In the genomic region with DNA sequence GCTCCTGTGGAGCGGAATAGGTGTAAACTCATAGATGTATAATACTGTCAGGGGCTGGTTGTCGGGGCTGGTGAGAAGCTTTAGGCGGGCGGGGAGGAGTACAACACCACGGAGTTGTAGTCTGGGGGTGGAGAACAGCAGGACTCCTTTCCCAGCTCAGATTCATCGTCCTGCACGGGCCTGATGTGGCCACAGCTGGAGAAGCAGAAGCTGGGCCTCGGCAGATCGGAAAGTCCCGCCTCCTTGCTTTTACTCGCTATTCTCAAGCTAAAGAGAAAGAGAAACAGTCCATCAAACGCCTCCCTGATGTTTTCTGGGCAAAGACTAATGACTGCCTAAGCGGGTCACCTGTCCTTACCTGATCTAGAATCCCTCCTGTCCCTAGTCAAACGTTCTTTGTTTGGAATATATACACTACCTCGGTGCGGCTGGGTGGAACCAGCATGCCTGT, we compare ENCODE assay signal across 8 mouse cellular contexts.
DNase-seq lines count a peak whose midpoint lies in the region; ATAC-seq lines count a peak whose summit lies in the region.
"Had no signal": no experiment of that assay in that cellular context is flagged by ENCODE, and none has a peak within 500 bp of the region (broad histone marks: within the 10 kb centered on the region; RNA-seq: fewer than 3 reads in every experiment).

No protein-coding gene starts in this region.

- peak overlapping the region; percentile 8; the same call in 1 of the 2 replicates for H3K9ac ChIP-seq in forebrain, embryonic 13.5 days
- H3K9ac ChIP-seq in liver, embryonic 15.5 days, result no peak overlapping the region
- H3K9ac ChIP-seq in stomach, embryonic 16.5 days (ENCODE audit: low read length), result no peak overlapping the region; the same call in 1 of the 2 replicates

- H3K9me3 ChIP-seq in forebrain, embryonic 13.5 days (replicated peaks), result no peaks in the 10 kb centered on the region
- no peaks in the 10 kb centered on the region for H3K9me3 ChIP-seq in liver, embryonic 15.5 days (replicated peaks)
- H3K9me3 ChIP-seq in stomach, embryonic 16.5 days (replicated peaks; ENCODE audit: control insufficient read depth, low read length), result no peaks in the 10 kb centered on the region

- no peak for ATAC-seq in forebrain, embryonic 13.5 days
- ATAC-seq in liver, embryonic 15.5 days (ENCODE audit: insufficient read depth), result no peak
- 0 out of 2 replicates have a peak, but pooled peaks have one; percentile 25 for ATAC-seq in stomach, embryonic 16.5 days (ENCODE audit: insufficient read depth, low FRiP score)

- no peak overlapping the region for H3K27ac ChIP-seq in forebrain, embryonic 13.5 days
- H3K27ac ChIP-seq in liver, embryonic 15.5 days (replicated peaks), result no peak overlapping the region
- no peak overlapping the region for H3K27ac ChIP-seq in stomach, embryonic 16.5 days (ENCODE audit: low read length)

- no peaks in the 10 kb centered on the region for H3K36me3 ChIP-seq in forebrain, embryonic 13.5 days (ENCODE audit: poor library complexity, severe bottlenecking)
- H3K36me3 ChIP-seq in liver, embryonic 15.5 days (replicated peaks), result no peaks in the 10 kb centered on the region
- no peaks in the 10 kb centered on the region for H3K36me3 ChIP-seq in stomach, embryonic 16.5 days (ENCODE audit: control insufficient read depth, insufficient read depth, low read length)

- H3K4me2 ChIP-seq in forebrain, embryonic 13.5 days, result peak overlapping the region; percentile 30
- H3K4me2 ChIP-seq in liver, embryonic 15.5 days, result peak overlapping the region; percentile 43
- H3K4me2 ChIP-seq in stomach, embryonic 16.5 days (ENCODE audit: low read depth, low read length), result peak overlapping the region; percentile 50

- no peaks in the 10 kb centered on the region for H3K27me3 ChIP-seq in forebrain, embryonic 13.5 days
- no peaks in the 10 kb centered on the region for H3K27me3 ChIP-seq in liver, embryonic 15.5 days
- H3K27me3 ChIP-seq in stomach, embryonic 16.5 days (ENCODE audit: control insufficient read depth, insufficient read depth, low read length), result no peaks in the 10 kb centered on the region

- no peak overlapping the region for H3K4me3 ChIP-seq in forebrain, embryonic 13.5 days
- H3K4me3 ChIP-seq in liver, embryonic 15.5 days (replicated peaks), result no peak overlapping the region
- H3K4me3 ChIP-seq in stomach, embryonic 16.5 days (replicated peaks; ENCODE audit: low read length), result peak overlapping the region; percentile 15

- H3K4me1 ChIP-seq in forebrain, embryonic 13.5 days, result no peaks in the 10 kb centered on the region
- H3K4me1 ChIP-seq in liver, embryonic 15.5 days (replicated peaks), result peaks cover 4% of the 10 kb centered on the region; the same call in 1 of the 2 replicates
- H3K4me1 ChIP-seq in stomach, embryonic 16.5 days (ENCODE audit: control insufficient read depth, insufficient read depth, low read length), result peaks cover 6% of the 10 kb centered on the region; the same call in 1 of the 2 replicates

- 20% methylated on average over 16 of the region's 16 CpGs for WGBS in forebrain, embryonic 13.5 days
- 31% methylated on average over 16 of the region's 16 CpGs for WGBS in liver, embryonic 15.5 days (ENCODE audit: insufficient replicate concordance)
- WGBS in stomach, embryonic 16.5 days, result 17% methylated on average over 16 of the region's 16 CpGs

- DNase-seq in spleen, postnatal 36 days (ENCODE audit: low spot score in 2 of 2), result peak; percentile 26 to 42
- no peak for DNase-seq in spleen, postnatal 4 days (ENCODE audit: low spot score in 2 of 2)
- DNase-seq in left cerebral cortex, adult 18-20 months (ENCODE audit: low spot score in 2 of 2), result no peak
- DNase-seq in layer of hippocampus, adult 11-12 months (ENCODE audit: low spot score), result no peak
- DNase-seq: cerebellum, adult 9-11 months had no signal

Comparison
In these comparisons a context has a peak if more than half of its experiments do, and no peak if none do; other contexts are left out.
1. DNase-seq: peak in spleen, postnatal 36 days (2 of 2); none in spleen, postnatal 4 days (0 of 2), left cerebral cortex, adult 18-20 months (0 of 2) and layer of hippocampus, adult 11-12 months (single experiment).
2. Peak in every context shown above with its lines, with median percentiles within 50 percentile points of each other: H3K4me2 ChIP-seq.